Mouse (Mus musculus): ENCODE measurements at regions not wholly inside any gene's neighbourhood (a gene's known extent, or its start where the extent isn't known, plus 50 kb on each side); places are given as distances from the start of the nearest gene placed in this dataset.

- H3K4me1 ChIP-seq (replicated peaks): no peaks in the 10 kb centered on the region
- H3K27ac ChIP-seq: no peak overlapping the region
- H3K27me3 ChIP-seq: no peaks in the 10 kb centered on the region
- 84% methylated on average over 2 of the region's 2 CpGs for WGBS
- H3K4me3 ChIP-seq: no peak overlapping the region
- no peaks in the 10 kb centered on the region for H3K9me3 ChIP-seq (replicated peaks)
- no peak for ATAC-seq (replicated peaks; ENCODE audit: insufficient number of reproducible peaks, insufficient read depth, low FRiP score, low read depth)
- H3K36me3 ChIP-seq: no peaks in the 10 kb centered on the region
- H3K9ac ChIP-seq: no peak overlapping the region
- H3K4me2 ChIP-seq: no peak overlapping the region
Measured at GRCm38 (mm10) chr8:102223097-102223496, 562.3 kb downstream of the Cdh11 start.

GRCm38 (mm10) chr8:102205633-102206032, 579.8 kb downstream of the Cdh11 start:
- H3K4me1 ChIP-seq (replicated peaks): no peaks in the 10 kb centered on the region
- WGBS: 83% methylated on average over 1 of the region's 1 CpGs
- no peaks in the 10 kb centered on the region for H3K9me3 ChIP-seq (replicated peaks)
- ATAC-seq (replicated peaks; ENCODE audit: insufficient number of reproducible peaks, insufficient read depth, low FRiP score, low read depth): no peak
- no peak overlapping the region for H3K27ac ChIP-seq
- no peak overlapping the region for H3K4me3 ChIP-seq
- no peak overlapping the region for H3K4me2 ChIP-seq
- no peaks in the 10 kb centered on the region for H3K27me3 ChIP-seq
- no peaks in the 10 kb centered on the region for H3K36me3 ChIP-seq
- no peak overlapping the region for H3K9ac ChIP-seq

- no peaks in the 10 kb centered on the region for H3K27me3 ChIP-seq
- no peaks in the 10 kb centered on the region for H3K36me3 ChIP-seq
- no peaks in the 10 kb centered on the region for H3K9me3 ChIP-seq (replicated peaks)
- no peak overlapping the region for H3K4me3 ChIP-seq
- H3K4me2 ChIP-seq: no peak overlapping the region
- no peak overlapping the region for H3K9ac ChIP-seq
- H3K27ac ChIP-seq: no peak overlapping the region
- WGBS: 79% methylated on average over 2 of the region's 2 CpGs
- no peak for ATAC-seq (replicated peaks; ENCODE audit: insufficient number of reproducible peaks, insufficient read depth, low FRiP score, low read depth)
- no peaks in the 10 kb centered on the region for H3K4me1 ChIP-seq (replicated peaks)
Measured at GRCm38 (mm10) chr8:102159541-102160197, 625.8 kb downstream of the Cdh11 start.

- no peak overlapping the region for H3K9ac ChIP-seq
- ATAC-seq (replicated peaks; ENCODE audit: insufficient number of reproducible peaks, insufficient read depth, low FRiP score, low read depth): no peak
- no peaks in the 10 kb centered on the region for H3K4me1 ChIP-seq (replicated peaks)
- H3K9me3 ChIP-seq (replicated peaks): no peaks in the 10 kb centered on the region
- no peaks in the 10 kb centered on the region for H3K27me3 ChIP-seq
- no peak overlapping the region for H3K4me3 ChIP-seq
- WGBS: 66% methylated on average over 4 of the region's 4 CpGs
- no peaks in the 10 kb centered on the region for H3K36me3 ChIP-seq
- no peak overlapping the region for H3K27ac ChIP-seq
- no peak overlapping the region for H3K4me2 ChIP-seq
Measured at GRCm38 (mm10) chr8:102118657-102119056, 666.8 kb downstream of the Cdh11 start.

- H3K9me3 ChIP-seq (replicated peaks): no peaks in the 10 kb centered on the region
- ATAC-seq (replicated peaks; ENCODE audit: insufficient number of reproducible peaks, insufficient read depth, low FRiP score, low read depth): no peak
- H3K27ac ChIP-seq: no peak overlapping the region
- no peaks in the 10 kb centered on the region for H3K27me3 ChIP-seq
- no peak overlapping the region for H3K4me3 ChIP-seq
- no peaks in the 10 kb centered on the region for H3K4me1 ChIP-seq (replicated peaks)
- H3K9ac ChIP-seq: no peak overlapping the region
- WGBS: 66% methylated on average over 6 of the region's 6 CpGs
- no peak overlapping the region for H3K4me2 ChIP-seq
- H3K36me3 ChIP-seq: no peaks in the 10 kb centered on the region
Measured at GRCm38 (mm10) chr8:102116846-102117403, 668.5 kb downstream of the Cdh11 start.

- no peak overlapping the region for H3K4me3 ChIP-seq
- no peaks in the 10 kb centered on the region for H3K4me1 ChIP-seq (replicated peaks)
- no peak overlapping the region for H3K4me2 ChIP-seq
- H3K9me3 ChIP-seq (replicated peaks): no peaks in the 10 kb centered on the region
- H3K27ac ChIP-seq: no peak overlapping the region
- no peaks in the 10 kb centered on the region for H3K27me3 ChIP-seq
- WGBS: 68% methylated on average over 7 of the region's 7 CpGs
- H3K36me3 ChIP-seq: no peaks in the 10 kb centered on the region
- ATAC-seq (replicated peaks; ENCODE audit: insufficient number of reproducible peaks, insufficient read depth, low FRiP score, low read depth): no peak
- no peak overlapping the region for H3K9ac ChIP-seq
Measured at GRCm38 (mm10) chr8:102103773-102104172, 681.7 kb downstream of the Cdh11 start.

GRCm38 (mm10) chr8:102096726-102097125, 688.7 kb downstream of the Cdh11 start:
- ATAC-seq (replicated peaks; ENCODE audit: insufficient number of reproducible peaks, insufficient read depth, low FRiP score, low read depth): no peak
- Histone ChIP-seq H3K27me3 (no peaks in the 10 kb centered on the region), H3K4me3 (no peak overlapping the region), H3K36me3 (no peaks in the 10 kb centered on the region), H3K4me2 (no peak overlapping the region), H3K9ac (no peak overlapping the region), H3K4me1 (replicated peaks) (no peaks in the 10 kb centered on the region), H3K9me3 (replicated peaks) (no peaks in the 10 kb centered on the region), H3K27ac (no peak overlapping the region)
- WGBS: 79% methylated on average over 7 of the region's 7 CpGs

GRCm38 (mm10) chr8:102085927-102086326, 699.5 kb downstream of the Cdh11 start:
- no peak for ATAC-seq (replicated peaks; ENCODE audit: insufficient number of reproducible peaks, insufficient read depth, low FRiP score, low read depth)
- Histone ChIP-seq H3K9me3 (replicated peaks) (no peaks in the 10 kb centered on the region), H3K9ac (no peak overlapping the region), H3K4me2 (no peak overlapping the region), H3K4me3 (no peak overlapping the region), H3K27ac (no peak overlapping the region), H3K4me1 (replicated peaks) (no peaks in the 10 kb centered on the region), H3K36me3 (no peaks in the 10 kb centered on the region), H3K27me3 (no peaks in the 10 kb centered on the region)
- 80% methylated on average over 4 of the region's 4 CpGs for WGBS

GRCm38 (mm10) chr8:102075611-102076010, 709.8 kb downstream of the Cdh11 start:
- H3K9ac ChIP-seq: no peak overlapping the region
- H3K27me3 ChIP-seq: no peaks in the 10 kb centered on the region
- no peaks in the 10 kb centered on the region for H3K9me3 ChIP-seq (replicated peaks)
- H3K4me3 ChIP-seq: no peak overlapping the region
- no peak overlapping the region for H3K27ac ChIP-seq
- H3K36me3 ChIP-seq: no peaks in the 10 kb centered on the region
- ATAC-seq (replicated peaks; ENCODE audit: insufficient number of reproducible peaks, insufficient read depth, low FRiP score, low read depth): no peak
- H3K4me2 ChIP-seq: no peak overlapping the region
- 66% methylated on average over 1 of the region's 1 CpGs for WGBS
- no peaks in the 10 kb centered on the region for H3K4me1 ChIP-seq (replicated peaks)

- WGBS: 88% methylated on average over 2 of the region's 2 CpGs
- H3K9ac ChIP-seq: no peak overlapping the region
- no peaks in the 10 kb centered on the region for H3K36me3 ChIP-seq
- H3K9me3 ChIP-seq (replicated peaks): no peaks in the 10 kb centered on the region
- H3K27me3 ChIP-seq: no peaks in the 10 kb centered on the region
- no peak overlapping the region for H3K27ac ChIP-seq
- no peak overlapping the region for H3K4me2 ChIP-seq
- no peak overlapping the region for H3K4me3 ChIP-seq
- no peak for ATAC-seq (replicated peaks; ENCODE audit: insufficient number of reproducible peaks, insufficient read depth, low FRiP score, low read depth)
- no peaks in the 10 kb centered on the region for H3K4me1 ChIP-seq (replicated peaks)
Measured at GRCm38 (mm10) chr8:102064137-102064536, 721.3 kb downstream of the Cdh11 start.

GRCm38 (mm10) chr8:102053429-102053828, 732.0 kb downstream of the Cdh11 start:
- WGBS: 68% methylated on average over 3 of the region's 3 CpGs
- Histone ChIP-seq H3K9ac (no peak overlapping the region), H3K4me1 (replicated peaks) (no peaks in the 10 kb centered on the region), H3K27ac (no peak overlapping the region), H3K27me3 (no peaks in the 10 kb centered on the region), H3K36me3 (no peaks in the 10 kb centered on the region), H3K4me3 (no peak overlapping the region), H3K4me2 (no peak overlapping the region), H3K9me3 (replicated peaks) (no peaks in the 10 kb centered on the region)
- no peak for ATAC-seq (replicated peaks; ENCODE audit: insufficient number of reproducible peaks, insufficient read depth, low FRiP score, low read depth)
